Mouse (Mus musculus) thymus, adult 2 months (tissue): Measurements from ENCODE around the gene Vps26a.

Experiments used
- CTCF ChIP-seq: fragments of 200-500 bp; IDR thresholded peaks from 2 replicates; pipeline ENCODE4 v1.5.1; 2012; ENCODE audit warnings: mild to moderate bottlenecking, control low read depth, low read length, moderate library complexity, borderline replicate concordance; ENCODE audit not compliant: control insufficient read depth, poor library complexity, insufficient read depth; ENCODE audit errors: extremely low read depth
- POLR2A ChIP-seq: fragments of 200-500 bp; IDR thresholded peaks from 2 replicates; pipeline ENCODE4 v1.6.1; 2012; ENCODE audit warnings: mild to moderate bottlenecking, low read length, control low read depth, moderate library complexity; ENCODE audit not compliant: control insufficient read depth, poor library complexity, insufficient read depth; ENCODE audit errors: extremely low read depth

- TF ChIP-seq CTCF (no peak), POLR2A (no peak)
Measured at GRCm38 (mm10) chr10:62413606-62413982, 73.0 kb downstream of the Vps26a start.
